ENCODE assay signal across 12 mouse cellular contexts in genomic region chr6:70967422-70967821, GRCm38 (mm10). TPM values are rescaled to one million over a fixed set of nuclear protein-coding genes. Genes with fewer than 3 reads are reported as not detected.
DNase-seq lines count a peak whose midpoint lies in the region; ATAC-seq and TF ChIP-seq lines count a peak whose summit lies in the region.
"Had no signal": no experiment of that assay in that cellular context is flagged by ENCODE, and none has a peak within 500 bp of the region (broad histone marks: within the 10 kb centered on the region; RNA-seq: fewer than 3 reads in every experiment).

No protein-coding gene starts in this region.

- H3K4me3 ChIP-seq in kidney, adult 2 months (ENCODE audit: insufficient read depth, low read depth, low read length), result no peak overlapping the region
- no peak overlapping the region for H3K4me3 ChIP-seq in hindbrain, embryonic 14.5 days (replicated peaks; ENCODE audit: low read length)
- no peak overlapping the region for H3K4me3 ChIP-seq in midbrain, embryonic 14.5 days (replicated peaks; ENCODE audit: low read depth, low read length)
- no peak overlapping the region for H3K4me3 ChIP-seq in thymus, adult 2 months (ENCODE audit: control insufficient read depth, insufficient read depth, low read length)
- H3K4me3 ChIP-seq in lung, adult 2 months (replicated peaks; ENCODE audit: extremely low read depth, low read depth, low read length), result no peak overlapping the region

- H3K4me1 ChIP-seq in kidney, adult 2 months (ENCODE audit: control insufficient read depth, insufficient read depth, low read length), result no peaks in the 10 kb centered on the region
- no peaks in the 10 kb centered on the region; the same call in 1 of the 2 replicates for H3K4me1 ChIP-seq in hindbrain, embryonic 14.5 days (replicated peaks; ENCODE audit: control insufficient read depth, insufficient read depth, low read length)
- H3K4me1 ChIP-seq in midbrain, embryonic 14.5 days (ENCODE audit: control insufficient read depth, insufficient read depth, low read length), result 0 out of 2 replicates have a peak, but pooled peaks cover 4% of the 10 kb centered on the region
- peaks cover 4% of the 10 kb centered on the region; the same call in 1 of the 2 replicates for H3K4me1 ChIP-seq in thymus, adult 2 months (replicated peaks; ENCODE audit: control insufficient read depth, insufficient read depth, low read length)
- no peaks in the 10 kb centered on the region for H3K4me1 ChIP-seq in lung, adult 2 months (ENCODE audit: control insufficient read depth, insufficient read depth, low read length)

- peak overlapping the region; percentile 17; the same call in 1 of the 2 replicates for H3K9ac ChIP-seq in hindbrain, embryonic 14.5 days
- no peak overlapping the region for H3K9ac ChIP-seq in midbrain, embryonic 14.5 days (replicated peaks; ENCODE audit: low read length)

- peak overlapping the region; percentile 38 for H3K4me2 ChIP-seq in hindbrain, embryonic 14.5 days (replicated peaks)
- H3K4me2 ChIP-seq in midbrain, embryonic 14.5 days (ENCODE audit: low read length), result peak overlapping the region; percentile 43

- 4% methylated on average over 8 of the region's 8 CpGs for WGBS in kidney, adult 2 months
- 1% methylated on average over 7 of the region's 8 CpGs for whole genome bisulfite sequencing in hindbrain, embryonic 14.5 days
- 1% methylated on average over 8 of the region's 8 CpGs for WGBS in midbrain, embryonic 14.5 days
- WGBS in thymus, adult 2 months, result 16% methylated on average over 8 of the region's 8 CpGs
- 5% methylated on average over 8 of the region's 8 CpGs for WGBS in lung, adult 2 months

- H3K9me3 ChIP-seq in hindbrain, embryonic 14.5 days (ENCODE audit: control insufficient read depth, low read length), result no peaks in the 10 kb centered on the region
- no peaks in the 10 kb centered on the region for H3K9me3 ChIP-seq in midbrain, embryonic 14.5 days (ENCODE audit: control insufficient read depth, low read length)
- H3K9me3 ChIP-seq: G1E had no signal

- H3K27ac ChIP-seq in kidney, adult 2 months (ENCODE audit: insufficient read depth, low read depth, low read length), result no peak overlapping the region
- H3K27ac ChIP-seq in hindbrain, embryonic 14.5 days, result no peak overlapping the region
- no peak overlapping the region for H3K27ac ChIP-seq in midbrain, embryonic 14.5 days (replicated peaks; ENCODE audit: low read depth, low read length)
- H3K27ac ChIP-seq in thymus, adult 2 months (ENCODE audit: control insufficient read depth, insufficient read depth, low read length), result no peak overlapping the region

- H3K36me3 ChIP-seq in kidney, adult 2 months (ENCODE audit: control insufficient read depth, insufficient read depth, low read length), result no peaks in the 10 kb centered on the region
- no peaks in the 10 kb centered on the region for H3K36me3 ChIP-seq in hindbrain, embryonic 14.5 days (replicated peaks; ENCODE audit: control insufficient read depth, insufficient read depth)
- no peaks in the 10 kb centered on the region for H3K36me3 ChIP-seq in midbrain, embryonic 14.5 days (ENCODE audit: control insufficient read depth, insufficient read depth, low read length)
- no peaks in the 10 kb centered on the region for H3K36me3 ChIP-seq in thymus, adult 2 months (ENCODE audit: control insufficient read depth, insufficient read depth, low read length)
- H3K36me3 ChIP-seq: G1E had no signal

- no peaks in the 10 kb centered on the region for H3K27me3 ChIP-seq in kidney, adult 2 months (replicated peaks; ENCODE audit: control insufficient read depth, insufficient read depth, low read length)
- H3K27me3 ChIP-seq in hindbrain, embryonic 14.5 days (ENCODE audit: control insufficient read depth, insufficient read depth, low read length), result peaks cover 15% of the 10 kb centered on the region
- H3K27me3 ChIP-seq in midbrain, embryonic 14.5 days (ENCODE audit: control insufficient read depth, insufficient read depth, low read length), result no peaks in the 10 kb centered on the region
- H3K27me3 ChIP-seq in thymus, adult 2 months (ENCODE audit: control insufficient read depth, insufficient read depth, low read length), result no peaks in the 10 kb centered on the region; the same call in 1 of the 2 replicates

- peak; percentile 17 for DNase-seq in kidney, adult 18-20 months
- no peak for DNase-seq in kidney, adult 2 months
- no peak for DNase-seq in hindbrain, embryonic 14.5 days (ENCODE audit: low spot score)
- peak; percentile 37 for DNase-seq in midbrain, embryonic 14.5 days
- no peak for DNase-seq in thymus, adult 2 months
- no peak for DNase-seq in adrenal gland, adult 2 months
- no peak for DNase-seq in lung, adult 2 months
- DNase-seq: cerebellum, adult 9-10 months had no signal

- no peak for TF ChIP-seq CTCF in kidney, adult 2 months (conservative IDR thresholded peaks at IDR 0.05; ENCODE audit: insufficient read depth, insufficient read length, low read depth, low read length)
- TF ChIP-seq CTCF in thymus, adult 2 months (IDR thresholded peaks at IDR 0.05; ENCODE audit: borderline replicate concordance, control insufficient read depth, extremely low read depth, insufficient read depth, low read length, poor library complexity), result no peak
- no peak for TF ChIP-seq CTCF in lung, adult 2 months (IDR thresholded peaks at IDR 0.05; ENCODE audit: insufficient read depth, low read length)

- TF ChIP-seq POLR2A in kidney, adult 2 months (IDR thresholded peaks at IDR 0.05; ENCODE audit: low read depth, low read length), result no peak
- no peak for TF ChIP-seq POLR2A in thymus, adult 2 months (IDR thresholded peaks at IDR 0.05; ENCODE audit: control insufficient read depth, extremely low read depth, insufficient read depth, low read length, poor library complexity)
- TF ChIP-seq POLR2A in lung, adult 2 months (IDR thresholded peaks at IDR 0.05; ENCODE audit: borderline replicate concordance, extremely low read depth, low read depth, low read length), result no peak

- ATAC-seq in common myeloid progenitor, adult 5-6 weeks (replicated peaks; ENCODE audit: low read depth, poor library complexity, severe bottlenecking), result 0 out of 2 replicates have a peak, but pooled peaks have one; percentile 32
- ATAC-seq in hindbrain, embryonic 14.5 days (ENCODE audit: low FRiP score), result no peak
- no peak; the same call in 1 of the 2 replicates for ATAC-seq in midbrain, embryonic 14.5 days (ENCODE audit: low FRiP score, low TSS enrichment)

RNA-seq across cellular contexts. Expression of gene Foxi3, which starts 11.1 kb away (rescaled TPM):
- polyA plus RNA-seq in kidney, adult 2 months (2012; rRNA removed), result not detected in 2 replicates
- total RNA-seq in common myeloid progenitor, adult 5-6 weeks (2017), result not detected in 2 replicates
- polyA plus RNA-seq in hindbrain, embryonic 14.5 days (2014; fragmentation: Nextera tagmentation; extraction: Ambion mirVana), result not detected in 2 replicates
- not detected in 2 replicates for polyA plus RNA-seq in midbrain, embryonic 14.5 days (2014; fragmentation: Nextera tagmentation; extraction: Ambion mirVana)
- polyA plus RNA-seq in thymus, adult 2 months (2012; rRNA removed), result 0.08 TPM in 1 of 2 replicates, not detected in the other
- total RNA-seq in adrenal gland, adult 2 months (2021), result not detected
- not detected in 2 replicates for polyA plus RNA-seq in adrenal gland, adult 2 months (2012; rRNA removed)
- not detected in 2 replicates for polyA plus RNA-seq in lung, adult 2 months (2012; rRNA removed)
- total RNA-seq: G1E; megakaryocyte progenitor cell, adult 5-6 weeks had no signal
- polyA plus RNA-seq: G1E; spleen, adult 2 months had no signal

RNA-seq across cellular contexts. Expression of gene Tex37, which starts 48.7 kb away (rescaled TPM):
- polyA plus RNA-seq in kidney, adult 2 months (2012; rRNA removed), result 0.39 TPM in 1 of 2 replicates, not detected in the other
- not detected in 2 replicates for total RNA-seq in common myeloid progenitor, adult 5-6 weeks (2017)
- not detected in 2 replicates for polyA plus RNA-seq in hindbrain, embryonic 14.5 days (2014; fragmentation: Nextera tagmentation; extraction: Ambion mirVana)
- polyA plus RNA-seq in midbrain, embryonic 14.5 days (2014; fragmentation: Nextera tagmentation; extraction: Ambion mirVana), result not detected in 2 replicates
- polyA plus RNA-seq in thymus, adult 2 months (2012; rRNA removed), result 0.26 TPM in 1 of 2 replicates, not detected in the other
- total RNA-seq in adrenal gland, adult 2 months (2021), result not detected
- polyA plus RNA-seq in adrenal gland, adult 2 months (2012; rRNA removed), result not detected in 2 replicates
- not detected in 2 replicates for polyA plus RNA-seq in lung, adult 2 months (2012; rRNA removed)
- total RNA-seq: megakaryocyte progenitor cell, adult 5-6 weeks had no signal
- polyA plus RNA-seq: G1E; spleen, adult 2 months had no signal

Comparison
In these comparisons a context has a peak if more than half of its experiments do, and no peak if none do; other contexts are left out.
1. DNase-seq: peak in kidney, adult 18-20 months (single experiment) and midbrain, embryonic 14.5 days (single experiment); none in kidney, adult 2 months (single experiment), hindbrain, embryonic 14.5 days (single experiment), thymus, adult 2 months (single experiment), adrenal gland, adult 2 months (single experiment) and lung, adult 2 months (single experiment).